Mouse (Mus musculus): ENCODE data around the gene Ispd.
A peak's percentile ranks its signal among the peaks of the same experiment; 100 is the strongest.

Gene Ispd

DNA sequence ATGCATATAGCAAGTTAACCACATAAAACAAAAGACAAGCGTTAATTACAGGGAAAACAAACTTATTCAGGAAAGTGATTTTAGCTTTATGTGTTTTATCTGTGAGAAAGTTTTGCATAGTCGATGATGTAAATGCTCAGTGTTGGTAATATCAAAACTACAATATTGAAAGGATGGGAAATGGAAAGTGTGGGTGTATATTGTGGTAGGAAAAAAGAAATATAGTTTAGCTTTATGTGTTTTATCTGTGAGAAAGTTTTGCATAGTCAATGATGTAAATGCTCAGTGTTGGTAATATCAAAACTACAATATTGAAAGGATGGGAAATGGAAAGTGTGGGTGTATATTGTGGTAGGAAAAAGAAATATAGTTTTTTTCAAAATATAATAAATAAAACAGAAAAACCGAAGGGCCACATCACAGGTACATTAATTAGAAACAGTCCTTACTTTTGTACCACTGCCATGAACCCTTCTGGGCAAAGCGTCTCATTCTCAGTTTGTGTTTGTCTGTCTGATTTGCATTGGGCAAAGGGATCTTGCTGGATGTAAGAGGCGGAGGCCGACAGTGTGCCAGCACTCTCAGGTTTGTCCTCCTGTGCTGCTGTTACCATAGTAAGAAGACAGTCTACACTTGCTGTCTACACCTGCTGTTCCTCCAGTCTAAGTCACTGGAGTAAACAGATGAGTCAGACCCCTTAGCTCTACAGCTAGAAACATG, 87.2 kb downstream of the Ispd start:
- DNase-seq (ENCODE audit: low read depth, low spot score): no peak

DNA sequence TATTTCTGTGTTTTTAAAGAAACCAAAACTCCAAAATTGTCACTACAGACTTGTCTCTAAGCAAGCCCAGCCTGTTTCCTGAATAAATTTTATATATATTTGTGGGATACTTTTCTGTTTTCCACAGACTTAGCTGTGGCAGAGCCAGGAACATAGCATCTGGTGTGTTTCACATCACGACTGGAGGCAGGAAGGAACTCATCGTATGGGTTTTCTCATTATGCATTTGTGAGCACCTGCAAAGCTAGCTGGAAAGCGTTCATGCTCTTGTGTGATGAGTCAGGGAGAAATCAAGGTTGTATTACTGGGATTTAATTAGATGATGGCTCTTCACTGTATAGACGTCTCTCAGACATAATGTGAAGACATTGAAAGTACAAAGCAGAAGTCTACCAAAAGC, 90.2 kb downstream of the Ispd start:
- no peak for DNase-seq (ENCODE audit: low read depth, low spot score)

DNA sequence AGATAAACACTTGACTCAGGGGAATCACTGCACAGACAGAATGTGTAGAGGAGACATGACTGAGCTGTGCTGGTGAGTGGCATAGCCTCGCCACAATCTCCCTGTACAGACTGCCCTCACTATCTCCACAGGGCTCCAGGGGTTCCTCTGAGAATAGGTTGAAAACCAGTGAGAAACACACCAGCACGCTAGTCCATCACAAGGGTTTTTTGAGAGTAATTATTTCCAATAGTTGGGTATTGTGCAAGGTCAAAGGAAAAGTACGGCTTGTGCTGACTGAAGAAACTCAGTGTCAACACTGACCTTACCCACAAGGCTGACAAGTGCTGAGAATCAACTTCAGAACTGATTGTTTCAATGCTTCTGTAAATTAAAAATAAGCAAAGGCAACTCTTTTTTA, 92.9 kb downstream of the Ispd start:
- DNase-seq (ENCODE audit: low read depth, low spot score): no peak

DNA sequence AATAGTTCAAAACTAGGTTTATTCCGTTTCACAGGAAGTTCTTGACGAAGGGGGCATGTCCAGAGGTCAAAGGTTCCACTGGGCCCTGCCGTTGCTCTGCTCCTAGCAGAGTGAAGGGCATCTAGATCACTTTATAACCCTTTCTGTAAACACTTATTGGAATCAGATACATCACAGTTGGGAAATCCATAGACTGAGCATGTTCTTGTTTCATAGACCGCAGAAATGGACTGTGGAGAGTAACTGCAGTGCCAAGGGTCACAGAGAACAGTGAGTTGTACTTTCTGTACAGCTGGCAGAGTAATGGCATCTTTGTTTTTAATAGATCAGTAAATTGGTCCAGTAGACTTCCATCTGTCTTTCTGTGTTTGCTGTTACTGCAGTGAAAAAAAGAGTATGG, 94.0 kb downstream of the Ispd start:
- DNase-seq (ENCODE audit: low read depth, low spot score): no peak

DNA sequence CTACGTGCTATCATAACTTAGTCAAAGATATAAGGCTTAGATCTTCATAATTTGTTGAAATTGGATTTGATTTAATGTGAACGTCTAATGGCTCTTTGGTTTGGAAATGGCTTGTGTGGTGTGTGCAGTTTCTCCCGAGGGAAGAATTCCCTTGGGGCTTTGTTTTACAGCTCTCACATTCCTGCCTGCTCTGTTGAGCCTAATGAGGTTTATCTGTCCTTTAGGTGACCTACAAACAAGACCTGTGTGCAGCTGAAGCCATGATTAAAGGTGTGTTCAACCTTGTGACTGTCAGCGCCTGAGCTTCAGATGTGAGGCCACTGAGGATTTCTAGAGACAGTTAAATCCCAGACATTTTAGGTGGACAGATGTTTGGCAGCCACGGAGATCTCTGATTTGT, 95.2 kb downstream of the Ispd start:
- peak; percentile 76 for DNase-seq (ENCODE audit: low read depth, low spot score)

DNA sequence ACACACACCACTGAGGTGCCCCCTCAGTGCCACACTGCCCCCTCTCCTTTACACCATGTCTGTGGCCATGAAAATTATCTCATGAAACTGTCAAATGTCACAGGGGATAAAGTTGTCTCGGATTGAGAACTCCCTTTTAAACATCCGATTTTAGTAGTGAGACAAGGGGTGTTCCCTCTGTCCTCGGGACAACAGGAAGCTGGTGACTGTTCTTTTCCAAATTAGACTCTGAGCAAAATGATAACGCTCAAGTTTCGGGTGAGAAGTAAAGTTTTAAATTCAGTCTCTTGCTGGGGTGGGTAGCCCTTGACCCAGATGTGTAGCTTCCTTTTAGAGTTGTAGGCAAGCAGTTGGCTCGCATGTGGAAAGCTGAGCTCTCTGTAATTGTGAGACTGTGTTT, 96.3 kb downstream of the Ispd start:
- DNase-seq (ENCODE audit: low read depth, low spot score): no peak

DNA sequence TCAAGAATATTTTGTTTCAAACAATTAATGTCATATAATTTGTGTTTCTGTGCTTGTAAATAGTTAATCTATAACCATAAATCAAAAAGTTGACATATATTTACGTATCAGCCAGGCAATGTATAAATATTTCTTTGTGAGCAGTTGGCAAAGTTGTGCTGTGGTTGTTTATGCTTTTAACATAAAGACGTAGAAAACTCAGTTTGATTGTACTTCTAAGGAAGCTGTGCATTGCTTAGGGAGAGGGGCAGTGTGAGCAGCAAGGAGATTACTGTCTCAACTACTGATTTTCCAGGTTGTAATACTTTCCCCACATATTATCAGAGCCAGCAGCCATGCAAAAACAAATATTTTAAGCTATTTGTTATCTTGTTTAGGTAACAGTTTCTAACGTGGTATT, 96.7 kb downstream of the Ispd start:
- DNase-seq (ENCODE audit: low read depth, low spot score): no peak

DNA sequence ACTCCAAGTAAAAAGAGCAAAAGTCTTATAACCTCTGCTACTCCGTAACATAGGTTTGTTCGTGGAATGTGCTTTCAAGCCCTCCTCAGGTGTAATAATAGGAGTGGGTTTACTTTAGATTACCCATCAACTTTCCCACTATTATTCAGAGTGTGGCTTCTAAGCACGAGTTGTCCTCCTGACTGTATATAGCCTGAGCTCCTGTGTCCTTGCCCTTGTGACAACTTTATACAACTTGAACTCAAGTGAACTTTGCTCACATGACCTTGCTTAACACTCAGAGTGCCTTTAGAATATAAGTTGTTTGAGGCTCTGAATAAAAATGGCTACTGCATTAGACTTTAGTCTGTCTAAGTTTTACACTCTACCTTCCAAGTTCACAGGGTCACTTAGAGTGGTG, 100.5 kb downstream of the Ispd start:
- DNase-seq (ENCODE audit: low read depth, low spot score): no peak

DNA sequence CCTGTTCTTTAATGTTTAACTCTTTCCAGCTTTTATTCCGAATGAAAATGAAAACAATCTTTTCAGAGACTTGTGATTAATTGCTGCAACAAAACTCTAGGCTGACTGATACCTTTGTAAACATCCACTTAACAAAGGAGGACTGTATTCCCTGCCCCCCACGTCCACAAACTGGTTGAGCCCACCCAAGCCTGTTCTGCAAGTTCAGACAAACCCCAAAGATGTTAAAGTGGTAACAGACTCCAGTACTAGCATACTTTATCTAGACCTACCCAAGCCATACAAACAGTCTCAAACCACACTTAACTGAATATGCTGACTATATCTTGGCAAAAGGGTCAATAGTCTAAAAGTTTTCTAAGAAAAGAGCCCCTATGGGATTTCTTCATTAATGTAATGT, 102.1 kb downstream of the Ispd start:
- DNase-seq (ENCODE audit: low read depth, low spot score): no peak

DNA sequence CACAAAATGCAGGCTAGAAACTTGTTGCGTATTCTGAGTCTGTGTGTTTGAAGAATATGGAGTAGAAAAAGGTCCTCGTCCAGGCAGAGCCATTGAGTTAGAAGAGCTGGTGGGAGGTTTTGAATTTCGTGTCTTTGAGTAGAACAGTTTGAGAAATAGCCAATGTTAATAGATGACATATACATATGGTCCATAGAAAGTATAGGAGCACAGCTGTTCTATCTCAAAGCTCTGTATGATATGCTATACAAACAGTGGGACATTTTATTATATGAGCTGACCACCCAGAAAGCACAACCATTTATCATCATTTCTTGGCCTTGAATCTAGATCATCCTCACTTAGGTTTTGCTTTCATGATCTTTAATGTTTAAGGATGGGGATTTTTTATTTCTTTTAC, 116.3 kb downstream of the Ispd start:
- DNase-seq (ENCODE audit: low read depth, low spot score): no peak

DNA sequence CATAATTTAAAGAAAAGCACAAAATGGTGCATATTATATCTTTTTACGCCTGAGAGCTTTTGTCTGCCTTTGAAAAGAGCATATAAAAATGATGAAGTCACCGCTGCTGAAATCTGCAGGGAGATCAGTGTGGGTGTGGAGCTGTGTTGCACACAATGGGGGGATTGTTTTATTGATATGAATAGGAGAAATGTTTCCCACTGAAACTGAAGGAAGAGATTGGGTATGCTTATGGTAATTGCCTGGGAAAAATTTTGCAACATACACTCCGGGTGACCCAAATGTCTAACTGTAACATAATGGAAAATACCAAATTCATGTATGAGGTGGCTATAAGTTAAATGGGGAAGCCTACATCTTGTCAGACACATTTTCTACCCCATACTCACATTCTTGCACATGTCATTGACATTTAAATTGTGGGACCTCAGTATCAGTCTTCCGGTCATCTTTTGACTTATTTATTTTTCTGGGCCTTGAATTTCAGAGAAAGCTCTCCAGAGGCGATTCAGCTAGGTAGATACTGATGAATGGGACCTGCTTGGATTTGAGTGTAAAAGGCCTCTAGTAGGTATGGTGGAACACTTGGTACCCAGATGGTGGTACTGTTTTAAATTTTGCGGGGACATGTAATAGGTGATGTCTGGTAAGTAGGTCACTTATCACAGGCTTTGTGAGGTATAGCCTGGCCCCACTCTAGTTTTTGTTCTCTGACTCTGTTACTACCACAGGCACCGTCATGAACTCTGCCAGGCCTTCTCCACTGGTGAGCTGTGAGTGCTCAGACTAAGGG, 126.1 kb downstream of the Ispd start:
- DNase-seq (ENCODE audit: low read depth, low spot score): no peak

DNA sequence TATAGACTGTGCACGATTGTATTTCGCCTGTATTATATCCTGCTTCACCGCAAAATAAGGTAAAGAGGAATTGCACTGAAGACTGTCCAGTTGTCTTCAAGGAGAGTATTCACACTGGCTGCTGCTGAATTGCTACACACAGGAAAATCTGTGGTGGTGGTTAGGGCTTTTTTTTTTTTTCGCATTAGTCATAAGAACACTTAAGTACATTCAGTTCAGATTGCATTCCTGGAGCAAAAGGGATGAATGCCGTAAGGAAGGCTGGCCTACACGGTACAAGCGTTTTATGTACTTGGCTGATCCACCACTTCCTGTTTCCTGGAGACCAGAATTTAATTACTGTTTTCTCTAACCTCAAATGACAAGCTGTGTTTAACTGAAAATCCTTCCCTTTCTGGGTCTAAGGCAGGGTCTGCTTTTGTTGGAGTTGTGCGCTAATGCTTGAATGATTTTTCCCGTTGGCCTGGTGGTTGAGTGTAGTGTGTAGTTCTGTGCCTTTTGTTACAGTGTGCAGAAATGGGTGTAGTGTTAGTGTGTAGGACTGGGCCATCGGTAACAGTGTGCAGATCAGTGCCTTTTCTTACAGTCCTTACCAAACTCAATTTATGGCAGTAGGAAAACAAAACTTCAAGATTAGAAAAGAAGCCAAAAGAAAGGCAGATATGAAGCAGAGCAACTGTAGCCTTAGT, 128.8 kb downstream of the Ispd start:
- DNase-seq (ENCODE audit: low read depth, low spot score): peak; percentile 17

DNA sequence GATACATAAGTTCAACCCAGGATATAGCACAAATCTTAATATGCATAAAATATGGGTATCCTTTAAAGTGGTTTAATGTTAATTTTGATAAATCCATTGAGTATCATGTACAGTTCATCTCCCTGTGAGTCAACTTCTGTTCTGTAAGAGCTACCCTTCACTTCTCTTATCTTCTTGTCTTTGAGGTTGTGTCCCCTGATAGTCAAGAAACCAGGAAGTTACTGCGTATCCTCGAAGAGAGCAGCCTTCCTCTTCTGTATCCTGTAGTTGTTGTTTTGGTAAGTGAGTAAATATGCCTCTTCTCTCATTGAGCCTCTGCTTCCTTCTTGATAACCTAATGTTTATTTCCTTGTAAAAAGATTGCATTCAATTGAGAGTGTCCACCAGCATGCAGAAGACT, 140.5 kb downstream of the Ispd start:
- DNase-seq (ENCODE audit: low read depth, low spot score): no peak

DNA sequence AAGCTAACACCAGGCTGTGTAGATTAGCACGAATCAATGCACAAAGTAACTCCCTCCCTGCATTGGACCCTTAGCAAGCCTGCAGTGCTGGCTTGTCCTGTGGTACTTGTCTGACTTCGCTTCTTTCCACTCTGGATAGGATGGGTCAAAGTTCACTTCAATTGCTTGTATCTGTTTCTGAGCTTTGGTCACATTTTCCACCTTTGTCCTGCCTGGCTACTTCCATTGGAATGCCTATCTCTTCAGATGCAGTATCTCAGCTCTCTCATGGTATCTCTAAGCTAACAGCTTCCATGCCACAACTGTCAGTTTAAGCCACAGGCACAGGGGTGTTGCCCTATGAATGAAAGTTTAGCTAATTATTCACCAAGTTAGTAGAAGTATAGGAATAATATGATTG, 142.3 kb downstream of the Ispd start:
- DNase-seq (ENCODE audit: low read depth, low spot score): no peak

DNA sequence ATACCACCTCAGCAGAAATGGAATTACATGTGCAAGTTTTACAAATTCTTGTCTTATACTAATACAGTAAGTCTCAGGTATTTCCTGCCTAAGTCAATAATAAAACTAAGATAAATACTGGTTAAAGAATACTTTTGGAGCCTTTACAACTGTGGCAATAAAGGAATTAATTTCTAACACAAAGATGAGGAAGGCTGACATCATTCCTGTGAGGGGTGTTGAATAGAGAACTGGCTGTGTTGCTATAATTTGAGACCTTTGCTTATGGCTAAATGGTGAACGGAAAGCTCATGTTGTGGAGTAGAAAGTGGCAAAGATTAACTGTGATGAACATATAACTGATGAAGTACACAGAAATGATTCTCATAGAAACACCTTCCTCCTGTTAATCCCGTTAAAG, 149.7 kb downstream of the Ispd start:
- no peak for DNase-seq (ENCODE audit: low read depth, low spot score)

DNA sequence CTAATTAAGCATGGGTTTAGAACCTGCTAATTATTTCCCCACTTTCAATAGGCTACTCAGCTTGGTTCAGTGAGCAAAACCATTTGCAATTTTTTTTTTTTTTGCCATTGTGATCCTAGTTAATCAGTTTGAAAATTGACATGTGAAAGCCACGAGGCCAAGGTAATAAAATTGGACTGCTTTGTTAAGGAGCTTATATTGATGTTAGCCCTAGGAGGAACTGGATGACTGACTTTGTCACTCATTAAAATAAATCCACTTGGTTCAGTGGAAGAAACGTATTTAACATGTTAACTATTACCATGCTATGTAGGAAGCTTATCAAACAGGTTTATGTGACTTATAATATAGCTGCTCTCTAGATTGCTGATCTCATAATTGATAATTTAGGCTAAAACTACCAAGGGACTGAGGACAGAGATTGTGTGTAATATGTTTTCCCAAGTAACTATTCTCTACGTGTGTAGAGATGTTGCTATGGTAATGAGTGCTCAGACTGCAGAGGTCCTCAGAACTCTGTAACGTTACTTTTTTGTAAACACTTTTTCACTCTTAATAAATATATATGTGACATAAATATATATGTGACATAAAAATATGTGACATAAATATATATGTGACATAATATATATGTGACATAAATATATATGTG, 150.3 kb downstream of the Ispd start:
- DNase-seq (ENCODE audit: low read depth, low spot score): no peak

DNA sequence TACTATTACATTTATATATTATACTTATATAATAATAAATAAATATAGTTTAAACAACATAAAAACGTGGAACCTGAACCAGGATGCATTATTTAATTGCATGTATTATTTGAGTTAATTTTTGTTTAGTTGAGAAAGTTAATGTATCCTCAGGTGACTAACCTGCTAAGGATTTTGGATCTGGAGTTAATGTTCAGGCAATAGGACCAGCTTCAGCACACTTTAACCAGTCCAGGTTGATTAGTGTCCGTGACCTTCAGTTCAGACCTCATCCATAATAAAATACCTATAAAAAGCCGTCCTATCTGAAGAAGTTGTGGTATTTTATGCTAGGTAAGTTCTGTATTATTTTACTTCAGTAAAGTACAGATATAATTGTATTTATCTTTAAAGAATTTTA, 151.3 kb downstream of the Ispd start:
- DNase-seq (ENCODE audit: low read depth, low spot score): no peak

DNA sequence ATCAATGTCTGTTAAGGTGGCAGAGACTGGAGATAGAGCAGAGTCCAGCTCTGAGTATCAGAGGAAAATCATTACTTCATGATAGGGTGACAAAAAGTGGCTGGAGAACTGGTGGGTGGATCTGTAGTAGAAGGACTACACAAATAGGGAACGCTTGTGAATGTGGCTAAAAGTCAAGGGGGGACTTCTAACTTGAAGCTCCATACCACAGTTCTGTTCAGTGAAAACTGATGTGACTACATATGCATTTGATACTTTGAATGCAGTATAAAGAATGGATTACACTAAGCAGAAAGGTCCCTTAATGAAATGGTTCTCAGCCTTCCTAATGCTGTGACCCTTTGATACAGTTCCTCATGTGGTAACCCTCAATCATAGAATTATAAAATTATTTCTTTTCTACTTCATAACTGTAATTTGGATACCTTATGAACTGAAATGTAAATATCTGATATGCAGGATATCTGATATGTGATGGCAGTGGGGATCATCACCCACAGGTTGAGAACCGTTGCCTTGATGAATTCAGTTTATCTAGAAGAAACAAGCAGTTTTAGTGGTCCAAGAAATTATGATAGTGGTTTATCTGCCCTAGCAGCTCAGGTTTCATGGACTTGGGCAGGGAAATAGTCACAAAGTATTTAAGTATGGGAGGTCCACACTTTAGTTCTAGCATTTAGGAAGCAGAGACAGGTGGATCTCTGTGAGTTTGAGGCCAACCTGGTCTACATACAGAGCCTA, 152.1 kb downstream of the Ispd start:
- DNase-seq (ENCODE audit: low read depth, low spot score): no peak

DNA sequence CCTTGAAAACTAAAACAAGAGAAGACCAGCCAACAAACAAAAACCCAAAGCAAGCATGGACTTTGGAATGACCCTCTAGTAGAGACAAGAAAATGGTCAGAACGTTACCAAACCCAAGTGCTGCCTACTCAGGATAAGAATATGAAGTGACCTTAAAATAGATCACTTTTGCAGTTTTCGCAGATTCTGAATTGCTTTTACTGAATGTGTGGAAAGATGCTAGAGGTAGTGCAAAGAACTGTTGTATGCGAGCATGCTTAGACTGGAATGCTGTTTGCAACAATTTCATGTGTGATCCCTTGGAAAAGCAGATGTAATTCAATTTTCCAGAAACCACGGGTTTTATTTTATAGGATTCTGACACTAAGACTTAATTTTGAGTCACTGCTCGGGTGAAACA, 153.3 kb downstream of the Ispd start:
- no peak for DNase-seq (ENCODE audit: low read depth, low spot score)

DNA sequence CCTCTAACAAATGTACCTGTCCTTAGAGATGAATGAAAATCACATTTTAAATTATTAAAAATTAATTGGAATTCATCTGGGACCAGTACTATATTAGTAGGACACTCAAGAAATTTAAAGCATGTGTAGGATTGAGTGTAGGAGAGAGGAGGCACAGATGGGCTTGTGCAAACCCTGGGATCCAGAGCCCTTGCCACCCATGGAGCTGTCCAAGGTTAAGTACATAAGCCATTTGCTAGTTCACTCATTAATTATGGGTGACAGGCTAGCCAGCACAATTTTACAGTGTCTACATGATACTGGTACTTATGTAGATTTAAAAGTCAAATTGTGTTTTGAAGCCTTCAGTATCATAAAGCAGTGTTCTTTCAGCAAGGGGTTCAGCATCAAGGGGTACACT, 164.1 kb downstream of the Ispd start:
- no peak for DNase-seq (ENCODE audit: low read depth, low spot score)

DNA sequence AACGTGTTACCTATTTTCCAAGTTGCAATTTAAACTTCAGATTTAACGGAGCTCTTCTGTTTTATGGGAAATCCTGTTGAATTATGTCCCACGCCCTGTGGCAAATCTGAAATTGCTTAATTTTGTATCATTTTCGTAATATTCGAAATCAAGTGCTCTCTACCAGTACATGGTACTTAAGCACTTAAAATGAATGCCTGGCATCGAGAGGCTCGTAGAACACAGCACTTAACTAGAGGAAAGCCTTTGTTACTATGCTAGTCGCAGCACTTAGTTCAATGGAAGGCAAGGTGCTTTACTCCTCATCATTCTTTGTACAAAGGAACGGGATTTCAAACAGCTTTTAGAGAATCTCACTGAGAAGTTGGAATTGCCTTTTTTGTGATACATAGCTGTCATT, 168.2 kb downstream of the Ispd start:
- DNase-seq (ENCODE audit: low read depth, low spot score): no peak

DNA sequence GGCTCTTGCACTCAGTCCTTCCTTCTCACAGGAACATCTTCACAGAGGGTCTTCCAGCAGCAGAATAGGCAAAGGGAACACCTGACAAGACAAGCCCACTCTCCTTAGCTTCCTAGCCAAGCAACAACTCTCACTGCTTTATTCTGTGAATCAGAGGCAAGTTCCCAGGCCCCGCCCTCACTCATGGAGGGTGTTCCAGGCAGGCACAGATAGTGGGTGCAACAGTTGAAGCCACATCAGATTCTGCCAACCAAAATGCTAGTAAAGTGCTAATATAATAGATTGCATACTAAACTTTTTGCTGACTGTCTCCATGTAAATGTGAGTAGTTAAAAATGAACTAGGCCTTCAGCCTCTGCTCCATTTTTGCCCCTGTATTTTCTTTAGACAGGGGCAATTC, 173.4 kb downstream of the Ispd start:
- no peak for DNase-seq (ENCODE audit: low read depth, low spot score)

Data from forelimb bud, embryonic 11.5 days (tissue).